Mouse (Mus musculus): Measurements from ENCODE around the gene Dnah2.
"Not testable (repeated sequence)": the region's sequence is repeated elsewhere in the genome, so short reads cannot be mapped to it uniquely, and the experiment has no call there.

Dnah2 gene

DNA sequence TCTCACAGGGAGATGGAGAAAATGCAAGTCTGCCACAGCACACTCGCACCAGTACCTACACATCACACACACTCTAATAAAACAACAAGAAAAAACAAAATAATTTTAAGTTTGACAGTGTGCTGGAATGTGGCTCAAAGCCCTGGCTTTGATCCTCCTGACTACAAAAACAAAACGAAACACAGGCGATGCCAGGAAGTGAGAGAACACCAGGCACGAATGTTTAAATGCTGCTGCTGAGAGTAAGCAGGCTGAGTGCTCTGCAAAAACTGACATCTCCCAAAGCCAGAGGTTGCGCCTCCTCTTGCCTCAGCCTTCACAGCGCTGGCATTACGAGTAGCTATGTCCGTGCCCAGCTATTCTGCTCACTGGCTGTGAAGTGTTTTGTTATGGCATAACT is 16.2 kb upstream of the Dnah2 start:
- in situ Hi-C loops (cut with MboI, MseI): no loop called here

DNA sequence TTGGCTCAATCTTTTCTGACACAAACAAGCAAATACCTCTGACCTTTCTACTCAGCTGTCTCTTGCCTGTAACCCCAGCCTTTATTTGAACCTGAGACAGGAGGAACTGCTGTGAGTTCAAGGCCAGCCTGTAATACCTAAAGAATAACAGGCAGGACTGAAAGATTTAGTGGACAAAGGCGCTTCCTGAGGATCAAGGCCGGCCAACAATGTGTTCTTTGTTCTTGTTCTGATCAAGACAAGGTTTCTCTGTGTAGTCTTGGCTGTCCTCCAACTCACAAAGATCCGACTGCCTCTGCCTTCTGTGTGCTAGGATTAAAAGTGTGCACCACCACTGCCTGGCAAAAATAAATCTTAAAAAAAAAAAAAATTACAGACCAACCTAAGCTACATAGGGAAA is 15.5 kb upstream of the Dnah2 start:
- in situ Hi-C loops (cut with MboI, MseI): no loop called here

DNA sequence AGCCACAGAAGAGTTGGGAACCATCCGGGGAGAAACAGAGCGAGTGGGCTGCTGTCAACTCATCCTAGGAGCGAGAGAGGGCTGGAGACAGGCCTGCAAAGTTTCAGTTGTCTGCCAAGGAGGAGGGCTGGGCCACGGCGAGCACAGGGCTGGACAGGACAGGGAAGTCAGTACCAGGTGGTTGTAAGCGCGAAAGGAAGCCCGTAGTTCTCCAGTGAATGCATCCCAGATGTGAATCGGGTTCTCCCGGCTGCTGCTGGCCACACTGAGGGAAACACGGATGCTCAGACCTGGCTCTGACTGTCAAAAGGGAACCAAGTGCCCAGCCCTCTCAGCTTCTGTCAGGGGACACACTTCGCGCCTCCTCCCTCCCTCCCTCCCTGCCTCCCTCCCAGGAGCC is 14.5 kb upstream of the Dnah2 start:
- in situ Hi-C loops (cut with MboI, MseI): no loop called here

DNA sequence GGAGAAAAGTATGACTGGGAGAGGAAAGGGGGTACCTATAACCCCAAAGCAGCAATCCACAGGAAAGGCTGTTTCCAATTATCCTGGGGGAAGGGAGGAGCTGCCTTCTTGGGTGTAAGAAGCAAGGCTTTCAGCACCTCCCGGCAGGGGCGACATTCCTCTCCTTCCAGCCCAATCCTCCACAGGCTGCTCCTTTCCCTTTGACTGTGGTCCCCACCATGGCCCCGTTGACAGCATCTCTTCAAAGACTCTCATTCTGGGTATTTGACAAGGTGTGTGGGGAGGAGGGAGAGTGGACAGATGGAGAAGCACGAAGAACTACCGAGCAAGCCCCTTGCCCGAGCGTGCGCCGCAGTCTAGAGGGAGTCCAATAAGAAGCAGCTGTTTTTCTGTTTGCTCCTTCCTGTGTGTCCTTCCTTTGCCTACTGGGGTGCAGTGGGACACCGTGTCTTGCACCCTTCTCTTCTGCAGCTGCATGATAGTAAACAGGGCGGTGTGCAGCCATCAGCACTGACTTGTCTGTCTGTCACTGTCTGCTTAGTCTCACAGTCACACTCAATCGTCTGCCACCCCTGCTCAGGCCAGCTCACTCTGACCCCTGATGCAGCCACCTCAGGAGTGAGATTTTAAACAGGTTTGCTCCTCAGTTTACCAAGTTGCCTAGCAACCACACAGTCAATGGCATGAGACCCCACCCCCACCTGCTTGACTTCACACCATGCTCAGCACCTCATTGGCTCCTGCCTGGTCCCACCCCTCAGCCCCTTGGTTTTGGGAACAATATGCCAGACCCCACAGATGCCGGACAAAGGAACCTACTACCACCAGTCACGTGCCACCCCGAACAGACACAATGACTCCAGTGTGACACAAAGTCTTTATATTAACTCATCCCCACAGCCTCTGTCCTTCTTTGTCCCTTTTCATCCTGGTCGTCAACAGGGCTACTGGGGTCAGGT is 12.3 kb upstream of the Dnah2 start:
- in situ Hi-C loops (cut with MboI, MseI): no loop called here

DNA sequence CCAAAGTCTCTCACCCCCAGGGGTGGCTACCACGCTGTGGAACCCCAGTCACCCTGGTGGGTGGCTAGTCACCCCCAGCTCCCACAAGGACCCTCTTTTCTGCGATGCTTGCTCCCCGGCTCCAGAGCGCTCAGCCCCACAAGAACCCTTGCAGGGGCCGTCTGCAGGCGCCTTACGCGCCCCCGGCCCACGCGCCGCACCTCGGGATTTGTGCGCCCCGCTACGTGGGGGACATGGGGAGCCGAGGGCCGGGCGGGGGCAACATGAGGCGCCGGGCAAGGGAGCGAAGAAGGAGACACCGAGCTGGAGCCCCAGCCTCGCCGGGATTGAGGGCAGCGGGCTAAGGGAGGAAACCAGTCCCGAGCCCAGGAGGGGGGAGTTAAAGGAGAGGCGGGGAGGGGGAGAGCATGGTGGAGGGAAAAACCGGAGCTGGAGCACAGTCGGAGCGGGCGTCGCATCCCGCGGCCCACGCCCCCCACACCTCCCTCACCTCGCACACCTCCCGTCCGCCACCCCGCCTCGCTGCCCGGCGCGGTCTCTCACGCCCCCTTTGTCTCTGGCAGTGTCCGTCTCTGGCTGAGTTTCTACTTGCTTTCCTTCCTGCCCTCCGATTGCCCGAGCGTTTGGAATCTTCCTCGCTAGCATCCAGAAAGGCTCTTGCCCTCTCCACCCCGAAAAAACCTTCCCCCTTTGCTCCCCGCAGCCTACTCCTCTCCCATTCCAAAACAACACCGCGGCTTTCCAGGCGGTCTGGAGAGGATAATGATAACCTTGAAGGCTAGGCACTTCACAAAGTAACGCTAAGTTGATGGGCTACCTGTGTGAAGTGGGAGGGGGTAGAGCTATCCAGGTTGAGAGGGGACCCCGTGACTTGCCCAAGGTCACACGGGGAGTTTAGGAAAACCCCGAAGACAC is 11.2 kb upstream of the Dnah2 start, which contains the start of gene Efnb3:
TSS of gene Efnb3 (minus strand) at position 355 of the 915 bp plus-strand sequence.
- in situ Hi-C loops (cut with MboI, MseI): no loop called here

DNA sequence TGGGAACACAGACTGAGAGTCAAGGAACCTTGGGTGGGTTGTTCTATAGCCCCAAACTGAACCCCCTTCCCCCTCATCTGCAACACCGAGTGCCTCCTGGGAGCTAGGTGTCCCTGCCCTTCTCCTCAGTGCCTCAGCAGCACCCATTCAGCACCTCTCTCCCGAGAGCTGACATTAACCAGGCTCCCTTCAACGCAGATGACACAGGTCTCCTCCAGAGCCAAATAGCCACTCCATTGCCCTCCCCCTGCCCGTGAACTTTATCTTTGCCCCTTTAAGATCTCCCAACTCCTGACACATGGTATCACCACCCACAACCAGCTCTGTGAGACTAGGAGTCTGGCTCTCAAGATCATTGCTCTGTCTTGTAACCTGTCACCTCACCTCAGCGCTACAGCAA is 10.3 kb upstream of the Dnah2 start:
- in situ Hi-C loops (cut with MboI, MseI): no loop called here

DNA sequence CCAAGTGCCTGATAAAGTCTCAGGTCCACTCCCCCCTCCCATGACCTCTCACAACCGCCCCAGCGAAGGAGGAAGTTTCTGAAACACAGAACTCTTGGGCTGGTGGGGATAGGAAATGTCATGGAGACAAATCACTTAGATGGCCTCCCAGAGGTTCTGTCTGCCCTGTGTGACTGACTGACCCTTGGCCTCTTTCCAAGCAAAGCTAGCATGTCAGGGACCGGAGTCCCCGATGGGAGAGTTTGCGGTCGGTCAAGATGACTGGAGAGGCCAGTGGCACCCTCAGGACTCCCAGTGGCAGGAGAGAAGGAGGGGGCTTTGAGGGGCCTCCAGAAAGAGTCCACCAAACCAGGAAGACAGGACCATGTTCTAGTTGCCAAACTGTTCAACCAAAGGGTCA is 9.8 kb upstream of the Dnah2 start:
- in situ Hi-C loops (cut with MboI, MseI): no loop called here

DNA sequence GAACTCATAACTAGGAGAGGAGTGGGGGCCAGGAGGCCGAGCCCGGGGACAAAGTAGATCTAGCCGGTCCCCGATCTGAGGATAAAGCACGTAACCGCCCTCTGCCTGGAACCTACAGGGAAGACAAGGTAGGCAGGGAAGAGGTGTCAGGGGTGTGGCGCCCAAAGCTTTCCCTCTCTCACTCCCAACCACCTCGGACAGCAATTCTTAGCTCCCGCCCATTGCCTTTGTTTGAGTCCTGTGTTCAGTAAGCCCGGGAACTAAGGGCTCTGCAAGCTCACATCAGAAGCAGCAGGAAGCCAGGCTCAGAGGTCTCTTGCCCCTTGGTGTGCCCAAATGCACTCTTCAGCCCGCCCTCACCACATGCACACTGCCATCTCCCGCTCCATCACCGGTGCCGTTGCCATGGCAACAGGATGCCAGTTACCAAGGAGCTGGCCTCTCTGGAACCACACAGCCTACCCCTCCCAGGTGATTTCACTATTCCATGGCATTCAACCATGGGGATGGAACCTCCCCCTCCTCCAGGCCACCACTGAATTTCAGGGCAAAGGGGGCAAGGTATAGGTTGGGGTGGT is 8.6 kb upstream of the Dnah2 start:
- in situ Hi-C loops (cut with MboI, MseI): no loop called here

DNA sequence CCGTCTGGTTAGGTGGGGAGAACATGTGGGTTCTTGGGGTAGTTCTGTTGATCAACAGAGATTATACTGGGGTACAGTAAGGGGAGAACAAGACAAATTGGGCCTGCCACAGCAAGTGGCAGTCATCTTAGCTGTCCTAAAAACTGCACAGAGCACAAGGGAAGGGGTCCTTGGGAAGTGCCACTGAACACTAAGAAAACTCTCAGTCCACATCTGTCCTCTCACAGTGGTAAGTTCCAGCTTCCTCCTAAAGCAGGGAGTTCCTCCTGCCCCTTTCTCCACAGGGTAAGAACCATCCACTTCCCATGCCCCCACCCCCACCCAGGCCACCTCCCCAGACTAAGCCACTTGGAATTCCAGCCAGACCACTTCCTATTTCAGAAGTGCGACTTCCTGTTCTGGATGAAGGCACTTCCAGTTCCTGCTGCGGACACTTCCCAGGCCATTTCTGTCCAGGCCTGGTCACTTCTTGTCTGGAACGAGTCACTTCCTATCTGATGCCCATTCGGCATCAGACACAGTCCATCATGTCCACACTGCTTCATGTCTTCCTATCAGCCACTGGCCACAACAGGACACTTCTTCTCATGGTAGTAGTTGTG is 5.7 kb upstream of the Dnah2 start:
- in situ Hi-C loops (cut with MboI, MseI): no loop called here

DNA sequence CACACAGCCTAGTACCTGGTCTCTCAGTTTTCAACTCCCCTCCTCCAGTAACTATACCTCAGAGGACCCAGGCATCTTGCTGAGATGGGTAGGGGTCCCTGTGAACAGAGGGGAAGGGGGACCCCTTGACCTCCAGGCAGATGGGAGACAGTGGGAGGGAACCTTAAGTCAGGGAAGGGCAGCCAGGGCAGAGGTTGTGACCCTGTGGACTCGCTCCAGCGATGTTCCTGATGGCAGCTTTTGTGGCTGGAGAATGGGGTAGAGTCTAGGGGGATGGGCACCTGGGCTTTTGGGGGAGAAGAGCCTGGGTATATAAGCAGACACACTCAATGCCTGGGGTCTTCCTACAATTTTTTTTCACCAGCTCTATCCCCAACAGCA is 4.4 kb upstream of the Dnah2 start:
- in situ Hi-C loops (cut with MboI, MseI): no loop called here

DNA sequence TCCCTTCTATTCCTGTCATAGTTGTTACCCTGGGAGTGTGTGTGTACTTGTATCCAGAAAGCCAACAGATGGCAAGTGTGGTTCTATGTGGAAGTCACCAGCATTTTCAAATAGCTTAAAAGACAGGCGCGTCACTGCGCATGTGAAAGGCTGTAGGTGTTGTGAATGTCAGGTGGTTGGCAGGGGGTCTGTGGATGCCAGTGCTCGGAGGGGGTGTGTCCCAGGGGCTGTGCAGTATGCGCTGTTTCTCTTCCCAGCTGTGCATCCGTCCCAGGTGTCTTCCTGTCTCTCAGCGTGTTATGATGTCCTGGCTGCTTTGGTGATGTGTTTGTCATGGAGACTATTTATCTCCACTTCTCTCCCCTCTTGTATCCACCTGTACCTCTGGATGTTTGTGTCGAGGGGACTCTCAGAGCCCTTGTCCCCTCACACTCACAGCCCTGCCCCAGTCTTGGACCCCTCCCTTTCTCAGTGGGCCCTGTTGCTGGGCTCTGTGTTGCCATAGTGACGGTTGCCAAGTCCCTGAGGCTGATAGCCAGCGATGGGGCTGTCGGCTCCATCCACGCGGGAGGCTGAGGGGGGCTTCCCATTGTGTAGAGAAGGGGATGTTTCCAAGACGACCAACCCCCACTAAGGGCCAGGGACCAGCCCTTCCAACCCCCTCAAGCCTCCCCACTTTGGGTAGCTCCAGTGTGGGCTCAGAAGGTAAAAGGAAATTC is 3.9 kb upstream of the Dnah2 start:
- in situ Hi-C loops (cut with MboI, MseI): no loop called here

DNA sequence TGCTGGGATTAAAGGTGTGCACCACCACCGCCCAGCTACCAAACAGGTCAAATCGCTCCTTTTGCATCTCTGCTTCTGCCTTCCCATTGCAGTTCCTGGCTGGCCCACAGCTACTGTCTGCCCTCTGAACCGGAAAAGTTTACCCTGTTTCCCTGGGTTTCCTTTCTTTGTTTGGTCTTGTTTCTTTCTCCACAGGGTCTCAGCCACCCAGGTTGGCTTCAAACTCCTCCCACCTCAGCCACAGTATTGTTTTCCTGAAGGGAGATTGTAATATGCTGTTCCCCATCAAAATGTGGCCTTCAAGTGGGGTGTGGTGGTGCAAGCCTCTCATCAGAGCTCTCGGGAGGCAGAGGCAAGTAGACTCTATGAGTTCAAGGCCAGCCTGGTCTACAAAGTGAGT is 2.4 kb upstream of the Dnah2 start:
- in situ Hi-C loops (cut with MboI, MseI): no loop called here

DNA sequence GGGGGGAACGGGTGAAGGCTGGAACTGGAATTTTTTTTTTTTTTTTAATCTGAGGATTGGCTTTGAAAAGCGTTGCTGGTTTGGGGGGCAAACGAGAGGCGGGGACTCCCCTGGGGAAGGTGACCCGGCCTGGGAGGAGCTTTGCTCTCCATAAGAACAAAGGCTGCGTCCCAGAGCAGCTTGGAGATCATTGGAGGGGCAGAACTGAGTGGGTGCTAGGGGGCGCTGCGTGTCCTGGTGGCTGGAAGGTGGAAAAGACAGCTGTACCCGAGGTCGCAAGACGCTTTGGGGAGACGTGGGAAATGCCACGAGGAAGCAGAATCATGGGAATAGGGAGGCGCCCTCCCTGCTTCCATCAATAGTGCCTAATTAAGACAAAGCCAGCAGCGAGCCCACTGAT is 1.8 kb downstream of the Dnah2 start:
- in situ Hi-C loops (cut with MboI, MseI): no loop called here

DNA sequence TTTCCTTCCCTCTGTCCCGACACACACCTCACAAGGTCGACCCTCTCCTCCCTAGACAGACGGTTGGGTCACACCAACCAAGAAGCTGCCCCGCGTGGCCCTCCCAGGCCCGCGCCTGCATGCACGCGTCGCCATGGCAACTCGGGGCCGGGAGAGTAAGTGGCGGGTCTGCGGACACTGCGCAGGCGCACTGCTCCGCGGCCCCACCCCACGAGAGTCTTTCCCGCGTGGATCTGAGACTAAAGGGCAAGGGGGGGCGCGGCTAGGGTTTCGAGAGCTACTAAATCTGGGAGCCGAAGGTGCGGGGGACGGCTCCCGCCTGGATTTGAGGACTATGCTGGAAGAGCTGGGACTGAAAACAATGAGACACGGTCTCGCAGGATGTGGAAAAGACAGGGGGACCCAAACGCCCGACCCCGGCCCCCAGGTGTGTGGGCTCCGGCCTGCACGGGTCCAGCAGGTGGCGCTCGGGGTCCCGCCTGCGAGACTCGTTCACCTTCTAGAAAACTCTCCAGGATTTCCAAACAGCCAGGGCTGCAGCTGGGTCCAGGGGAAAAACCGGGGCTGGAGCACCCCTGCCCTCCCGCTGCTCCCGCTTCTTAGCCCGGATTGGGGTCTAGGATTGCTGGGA is 2.4 kb downstream of the Dnah2 start:
- in situ Hi-C loops (cut with MboI, MseI): no loop called here

DNA sequence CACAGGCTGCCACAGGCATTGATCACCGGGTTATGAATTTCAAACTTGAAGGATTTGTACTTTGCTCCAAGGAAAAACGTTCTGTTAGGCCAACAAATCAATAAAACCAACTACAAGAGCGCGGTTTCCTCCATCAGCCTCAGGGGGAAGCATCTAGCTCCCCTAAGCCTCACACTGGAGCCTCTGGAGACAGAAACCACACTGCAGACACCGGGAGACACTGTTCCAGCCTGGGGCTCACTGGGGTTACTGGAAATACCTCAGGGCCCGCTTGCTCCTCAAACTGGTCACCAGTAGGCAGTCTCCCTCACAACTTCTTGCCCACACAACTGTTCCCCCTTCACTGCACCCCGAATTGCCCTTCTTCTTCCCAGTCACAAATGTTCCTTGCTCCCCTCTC is 3.0 kb downstream of the Dnah2 start:
- in situ Hi-C loops (cut with MboI, MseI): no loop called here

DNA sequence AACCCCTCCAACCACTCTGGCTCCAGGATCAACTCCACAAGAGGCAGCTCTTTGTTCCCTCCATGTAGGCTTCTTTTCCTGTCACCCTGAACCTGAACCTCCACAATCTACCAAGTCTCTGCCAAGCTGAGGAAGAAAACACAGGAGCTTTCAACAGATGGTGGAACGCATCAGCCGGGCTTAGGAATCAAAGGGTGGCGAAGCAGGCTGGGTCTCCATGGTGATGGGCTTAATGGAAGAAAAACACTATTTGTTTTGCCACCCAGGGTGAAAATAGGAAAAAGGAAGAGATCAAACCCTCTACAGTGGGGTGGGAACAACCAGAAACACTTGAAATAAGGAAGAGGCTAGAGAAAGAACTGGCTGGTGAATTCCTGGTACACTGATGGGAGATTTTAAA is 5.3 kb downstream of the Dnah2 start:
- in situ Hi-C loops (cut with MboI, MseI): no loop called here

DNA sequence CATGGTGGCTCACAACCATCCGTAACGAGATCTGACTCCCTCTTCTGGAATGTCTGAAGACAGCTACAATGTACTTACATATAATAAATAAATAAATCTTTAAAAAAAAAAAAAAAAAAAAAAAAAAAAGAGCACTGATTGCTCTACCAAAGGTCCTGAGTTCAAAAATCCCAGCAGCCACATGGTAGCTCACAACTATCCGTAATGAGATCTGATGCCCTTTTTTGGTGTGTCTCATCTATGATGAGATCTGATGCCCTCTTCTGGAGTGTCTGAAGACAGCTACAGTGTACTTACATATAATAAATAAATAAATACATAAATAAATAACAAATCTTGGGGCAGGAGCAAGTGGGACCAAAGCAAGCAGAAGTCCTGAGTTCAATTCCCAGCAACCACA is 7.2 kb downstream of the Dnah2 start:
- in situ Hi-C loops (cut with MboI, MseI): not testable (repeated sequence)

DNA sequence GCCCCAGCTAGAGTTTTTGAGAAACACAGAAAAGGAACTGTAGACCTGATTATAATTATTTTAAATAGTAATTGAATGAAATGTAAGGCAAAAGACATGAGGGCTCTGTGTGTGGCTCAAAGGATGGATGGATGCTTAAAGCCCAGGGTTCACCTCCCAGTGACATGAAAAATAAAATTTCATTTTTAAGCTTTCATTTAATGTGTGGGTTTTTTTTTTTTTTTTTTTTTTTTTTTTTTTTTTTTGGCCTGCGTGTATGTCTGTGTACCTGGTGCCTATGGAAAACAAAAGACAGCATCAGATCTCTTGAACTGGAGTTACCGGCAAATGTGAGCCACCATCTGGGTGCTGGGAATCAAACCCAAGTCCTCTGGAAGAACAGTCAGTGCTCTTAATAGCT is 8.2 kb downstream of the Dnah2 start:
- in situ Hi-C loops (cut with MboI, MseI): no loop called here

DNA sequence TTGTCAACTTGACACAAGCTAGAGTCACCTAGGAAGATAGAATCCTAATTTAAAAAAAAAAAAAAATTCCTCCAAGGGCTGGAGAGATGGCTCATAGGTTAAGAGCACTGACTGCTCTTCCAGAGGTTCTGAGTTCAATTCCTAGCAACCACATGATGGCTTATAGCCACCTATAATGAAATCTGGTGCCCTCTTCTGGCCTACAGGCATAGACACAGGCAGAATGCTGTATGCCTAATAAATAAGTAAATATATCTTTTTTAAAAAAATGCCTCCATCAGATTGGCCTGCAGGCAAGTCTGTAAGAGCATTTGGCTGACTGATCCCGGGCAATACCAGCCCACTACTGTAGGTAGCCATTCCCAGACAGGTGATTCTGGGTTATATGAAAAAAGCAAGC is 13.9 kb downstream of the Dnah2 start:
- in situ Hi-C loops (cut with MboI, MseI): no loop called here

DNA sequence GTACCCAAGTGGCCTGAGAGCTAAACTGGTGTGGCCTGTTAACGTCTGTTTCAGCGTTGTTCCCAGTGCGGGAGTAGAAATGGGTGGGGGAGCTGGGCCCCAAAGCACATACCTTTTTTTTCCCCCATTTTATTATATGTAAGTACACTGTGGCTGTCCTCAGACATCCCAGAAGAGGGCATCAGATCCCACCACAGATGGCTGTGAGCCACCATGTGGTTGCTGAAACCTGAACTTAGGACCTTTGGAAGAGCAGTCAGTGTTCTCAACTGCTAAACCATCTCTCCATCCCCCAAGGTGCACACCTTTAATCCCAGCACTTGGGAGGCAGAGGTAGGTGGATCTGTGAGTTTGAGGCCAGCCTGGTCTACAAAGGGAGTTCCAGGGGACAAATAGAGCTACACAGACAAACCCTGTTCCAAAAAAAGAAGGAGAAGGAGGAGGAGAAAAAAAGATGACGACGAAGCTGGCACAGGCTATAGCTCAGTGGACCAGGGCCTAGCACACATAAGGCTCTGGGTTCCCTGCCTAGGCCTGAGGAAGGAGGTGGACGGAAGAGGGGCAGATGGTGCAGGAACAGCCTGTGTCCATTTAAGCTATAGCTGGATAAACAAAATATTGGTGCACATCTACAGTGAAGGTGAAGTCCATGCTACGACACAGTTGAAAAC is 16.3 kb downstream of the Dnah2 start:
- in situ Hi-C loops (cut with MboI, MseI): no loop called here

Data from T-helper 1 cell (primary cell).